Mouse (Mus musculus) liver, adult 10 weeks (tissue): ENCODE results near the gene Zkscan3. TPM values are rescaled to one million over a fixed set of nuclear protein-coding genes. Genes with fewer than 3 reads are reported as not detected.

Experiments used
- polyA plus RNA-seq: library from polyadenylated mRNA; stranded (reverse); fragments of 350-450 nt; fragmentation: Illumina TruSeq; extraction: RNeasy Lipid Tissue Mini Kit (QIAGEN cat#74804); gene quantifications from one replicate; pipeline ENCODE4 v1.2.3, GENCODE M21; 2014; ENCODE audit warnings: low read depth, low replicate concordance

Zkscan3 gene
- polyA plus RNA-seq, result 52.6 TPM

DNA sequence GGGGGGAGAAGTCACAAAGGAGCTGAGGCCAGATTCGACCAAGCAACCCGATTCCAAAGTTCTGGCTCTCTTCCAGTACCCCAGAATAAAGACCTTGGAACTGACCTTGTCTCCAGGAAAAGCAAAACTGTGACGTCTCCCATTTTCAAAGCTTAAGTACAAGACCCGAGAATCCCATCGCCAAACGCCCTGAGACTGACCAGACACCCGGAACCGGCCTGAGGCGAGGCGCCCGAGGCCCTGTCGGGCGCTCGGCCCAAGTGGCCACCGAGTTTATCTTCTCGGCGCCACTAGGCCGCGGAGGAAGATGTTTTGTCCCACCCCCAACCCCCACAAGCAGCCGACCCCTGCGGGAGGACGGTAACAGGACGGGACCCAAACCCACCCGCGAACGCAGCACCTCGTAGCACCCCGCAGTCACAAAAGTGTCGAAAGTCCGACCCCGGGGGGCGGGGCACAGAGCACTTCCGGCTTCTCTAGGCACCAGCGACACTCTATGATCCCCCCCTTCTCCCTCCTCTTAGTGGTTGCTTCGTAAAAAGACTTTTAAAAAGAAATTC lies at the start of gene Zkscan3:
Gene Zkscan3, minus strand, starts transcription at position 469 of the 560 bp plus-strand sequence.

DNA sequence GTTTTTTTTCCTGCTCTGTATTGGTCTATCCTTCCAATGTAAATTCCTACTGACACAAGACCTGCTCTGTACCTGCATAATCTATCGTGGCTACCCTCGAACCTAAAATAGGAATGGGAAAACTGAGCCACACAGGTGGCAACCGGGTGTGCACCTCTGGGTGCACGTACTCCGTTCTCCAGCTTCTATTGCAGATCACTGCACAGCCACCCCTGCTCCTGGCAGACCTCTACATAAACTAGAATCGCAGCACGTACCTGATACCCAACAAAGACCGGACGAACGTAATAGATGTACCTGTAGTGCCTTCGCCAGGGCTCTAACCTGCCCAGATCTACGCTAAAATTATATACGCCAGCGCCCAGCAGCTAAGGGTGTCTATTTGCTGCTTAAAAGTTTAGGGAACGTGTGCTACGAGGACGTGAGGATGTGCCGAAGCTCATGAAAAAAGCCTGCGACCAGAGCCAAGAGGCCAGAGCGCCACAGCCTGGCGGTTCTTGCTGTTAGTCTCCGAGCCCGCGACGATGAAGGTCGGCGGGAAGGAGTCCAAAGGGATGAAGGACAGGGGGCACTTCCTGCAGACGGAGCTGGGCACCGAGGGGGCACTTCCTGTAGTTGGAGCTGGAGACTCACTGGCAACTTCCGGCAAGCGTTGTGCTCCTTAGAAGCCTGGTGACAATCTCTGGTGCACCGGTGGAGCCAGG lies 38.1 kb upstream of the Zkscan3 start, which contains the start of gene Pgbd1:
Gene Pgbd1, minus strand, starts transcription at position 556 of the 704 bp plus-strand sequence.

DNA sequence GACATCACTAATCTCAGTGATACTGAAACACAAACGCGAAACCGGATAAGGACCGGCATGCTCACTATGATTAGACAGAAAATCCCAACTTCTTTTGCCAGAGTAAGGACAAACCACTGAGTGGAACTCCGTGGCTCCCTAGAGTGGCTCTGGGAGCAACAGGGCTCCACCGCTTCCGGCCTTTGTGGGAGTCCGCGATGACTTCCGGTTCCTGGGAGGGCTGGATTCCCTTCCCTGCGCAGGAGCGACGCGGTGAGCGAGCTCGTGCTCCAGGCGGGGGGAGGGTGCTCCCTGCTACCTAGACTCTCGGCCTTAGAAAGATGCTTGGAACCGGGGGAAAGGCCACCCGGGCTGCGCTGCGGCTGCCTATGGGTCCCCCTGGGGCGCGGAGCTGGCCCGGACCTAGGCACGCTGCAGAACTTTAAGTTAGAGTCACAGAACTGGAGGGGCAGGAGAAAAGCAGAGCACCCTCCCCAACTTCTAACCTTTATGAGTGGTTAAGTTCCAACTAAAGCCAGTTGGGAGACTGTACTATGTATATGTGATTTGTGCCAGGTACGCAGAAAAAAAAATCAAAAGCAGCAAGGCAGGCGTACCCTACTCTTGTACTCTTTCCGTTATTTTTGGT lies 39.8 kb downstream of the Zkscan3 start, which contains the start of gene Zscan12:
Gene Zscan12, plus strand, starts transcription at position 200 of the 628 bp plus-strand sequence.

DNA sequence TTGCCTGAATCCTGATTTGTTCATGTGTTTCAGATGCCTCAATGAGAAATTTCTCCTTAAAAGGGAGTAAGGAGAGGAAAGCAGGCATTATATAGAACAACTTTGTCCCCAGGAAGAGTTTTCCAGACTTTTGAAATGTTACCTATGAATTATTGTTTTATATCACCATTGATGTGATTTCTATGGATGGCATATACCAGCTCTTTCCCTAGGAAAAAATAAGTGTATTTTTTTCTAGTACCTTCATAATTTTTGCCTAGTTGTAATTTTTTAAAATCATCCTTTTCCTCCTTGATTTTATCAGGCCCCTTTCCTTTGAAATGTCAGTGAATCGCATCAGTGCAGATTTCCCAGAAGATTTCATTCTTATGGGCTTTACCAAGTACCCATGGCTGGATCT lies 55.9 kb downstream of the Zkscan3 start, which contains the start of gene Olfr1367:
Gene Olfr1367, plus strand, starts transcription at position 301 of the 400 bp plus-strand sequence.

Other genes starting within 250 kb of the Zkscan3 start
- gene Trim27, start 223.3 kb downstream of the Zkscan3 start, polyA plus RNA-seq, result 17.1 TPM
- not detected for gene Gpx5, start 110.0 kb downstream of the Zkscan3 start, polyA plus RNA-seq
- gene Gpx6, start 90.6 kb downstream of the Zkscan3 start, polyA plus RNA-seq, result 1.6 TPM
- gene Olfr1367, start 55.8 kb downstream of the Zkscan3 start, polyA plus RNA-seq, result not detected
- gene Zscan12, start 39.9 kb downstream of the Zkscan3 start, polyA plus RNA-seq, result 8.6 TPM
- 0.87 TPM for gene Pgbd1, start 38.3 kb upstream of the Zkscan3 start, polyA plus RNA-seq
- gene Zscan26, start 51.0 kb upstream of the Zkscan3 start, polyA plus RNA-seq, result 59.3 TPM
- gene Nkapl, start 65.8 kb upstream of the Zkscan3 start, polyA plus RNA-seq, result 0.90 TPM
- 0.87 TPM for gene Zkscan4, start 76.2 kb upstream of the Zkscan3 start, polyA plus RNA-seq
- gene Gm10065, start 76.7 kb upstream of the Zkscan3 start, polyA plus RNA-seq, result not detected
- gene AK157302, start 92.5 kb upstream of the Zkscan3 start, polyA plus RNA-seq, result 0.85 TPM
- not detected for gene Gm11273, start 98.7 kb upstream of the Zkscan3 start, polyA plus RNA-seq
- gene Zkscan8, start 128.4 kb upstream of the Zkscan3 start, polyA plus RNA-seq, result 9.3 TPM
- not detected for gene Olfr1366, start 140.1 kb upstream of the Zkscan3 start, polyA plus RNA-seq
- gene Olfr1535, start 157.1 kb upstream of the Zkscan3 start, polyA plus RNA-seq, result not detected
- not detected for gene Olfr1364, start 179.0 kb upstream of the Zkscan3 start, polyA plus RNA-seq
- gene Olfr1362, start 211.3 kb upstream of the Zkscan3 start, polyA plus RNA-seq, result not detected
- gene Olfr11, start 239.8 kb upstream of the Zkscan3 start, polyA plus RNA-seq, result not detected